Mouse (Mus musculus) kidney, embryonic 14.5 days (tissue): ENCODE data around the gene Ap2a2. TPM values are rescaled to one million over a fixed set of nuclear protein-coding genes. Genes with fewer than 3 reads are reported as not detected.
"Not testable (repeated sequence)": the region's sequence is repeated elsewhere in the genome, so short reads cannot be mapped to it uniquely, and the experiment has no call there.

Source experiments
- ATAC-seq: fragments of 200-750 bp; cut with Nextera tagmentation; 2 replicates; pipeline ENCODE4 v1.8.0; 2017; ENCODE audit warnings: moderate number of reproducible peaks, mild to moderate bottlenecking, moderate TSS enrichment, moderate library complexity; ENCODE audit not compliant: low FRiP score, low TSS enrichment
- H3K27ac ChIP-seq: fragments of 300-500 bp; sonication (generic); 2 replicates; pipeline ENCODE4 v1.5.1; 2014; ENCODE audit warnings: low read depth, mild to moderate bottlenecking, low read length, moderate library complexity, mixed read lengths
- H3K27me3 ChIP-seq: fragments of 300-500 bp; sonication (generic); 2 replicates; pipeline ENCODE4 v1.6.1; 2014; ENCODE audit warnings: mild to moderate bottlenecking, low read length; ENCODE audit not compliant: control insufficient read depth, insufficient read depth
- H3K36me3 ChIP-seq: fragments of 300-500 bp; sonication (generic); 2 replicates; pipeline ENCODE4 v1.6.1; 2014; ENCODE audit warnings: low read length, mixed read lengths; ENCODE audit not compliant: control insufficient read depth, insufficient read depth
- H3K4me1 ChIP-seq: fragments of 300-500 bp; sonication (generic); 2 replicates; pipeline ENCODE4 v1.6.1; 2014; ENCODE audit warnings: low read length, mixed read lengths; ENCODE audit not compliant: control insufficient read depth, insufficient read depth
- H3K4me2 ChIP-seq: fragments of 300-500 bp; sonication (generic); replicated peaks from 2 replicates; pipeline ENCODE4 v1.6.1; 2014; ENCODE audit warnings: low read depth, mild to moderate bottlenecking, low read length
- H3K4me3 ChIP-seq: fragments of 300-500 bp; sonication (generic); 2 replicates; pipeline ENCODE4 v1.5.1; 2014; ENCODE audit warnings: mild to moderate bottlenecking, low read length
- H3K9ac ChIP-seq: fragments of 300-500 bp; sonication (generic); 2 replicates; pipeline ENCODE4 v1.6.1; 2014; ENCODE audit warnings: low read depth, mild to moderate bottlenecking, low read length, moderate library complexity
- H3K9me3 ChIP-seq: fragments of 300-500 bp; sonication (generic); 2 replicates; pipeline ENCODE4 v1.6.1; 2016; ENCODE audit warnings: low read length; ENCODE audit not compliant: control insufficient read depth
- WGBS: fragments of 180-500 bp; shearing (Covaris S2); extraction: QIAGEN DNeasy Blood & Tissue Kit; methylation state at CpG from one replicate; pipeline ENCODE4 v1.1.7; 2014; 5-methylcytosine and 5-hydroxymethylcytosine counted together
- polyA plus RNA-seq: library from polyadenylated mRNA; unstranded; fragments of >200 nt; fragmentation: Nextera tagmentation; extraction: Ambion mirVana; gene quantifications from 2 replicates; pipeline ENCODE4 v1.2.1, GENCODE M21; 2014

Gene Ap2a2
- polyA plus RNA-seq, 1 experiment from 2014 or later = 76.3 TPM

DNA sequence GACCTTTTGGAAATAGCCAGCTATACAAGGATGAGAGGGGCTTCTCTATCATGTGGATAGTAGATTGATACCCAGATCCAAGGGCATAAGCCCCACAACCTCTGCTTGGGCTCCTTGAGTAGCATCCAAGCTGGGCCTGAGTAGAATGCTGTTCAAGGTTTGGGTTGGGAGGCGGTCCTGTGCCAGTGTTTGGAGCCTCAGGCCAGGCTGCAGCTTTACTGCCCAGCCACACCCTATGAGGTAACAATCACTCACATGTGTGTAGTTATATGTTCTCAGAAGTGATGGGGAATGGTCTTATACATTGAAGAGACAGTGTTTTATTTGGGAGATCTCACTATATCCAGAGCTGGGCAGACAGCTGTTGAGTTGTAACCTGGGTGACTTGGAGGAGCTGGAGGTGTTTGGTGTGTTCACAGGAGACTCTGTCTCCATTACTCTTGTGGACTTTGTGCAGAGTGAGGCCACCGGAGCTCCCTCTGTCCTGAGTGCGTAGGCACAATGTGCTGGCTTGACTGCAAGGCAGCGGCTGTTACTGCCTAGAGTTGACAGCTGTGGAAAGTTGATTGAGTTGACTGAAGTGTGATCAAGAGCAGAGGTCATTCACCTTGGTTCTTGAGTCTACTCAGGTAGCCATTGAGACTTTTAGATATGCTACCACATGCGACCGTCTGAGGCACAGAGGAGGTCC, 63.3 kb downstream of the Ap2a2 start:
- H3K9me3 ChIP-seq = no peaks in the 10 kb centered on the region
- H3K27me3 ChIP-seq = no peaks in the 10 kb centered on the region
- WGBS = 93% methylated on average over 6 of the region's 6 CpGs
- no peak overlapping the region for H3K4me2 ChIP-seq
- H3K4me1 ChIP-seq = no peaks in the 10 kb centered on the region
- H3K27ac ChIP-seq = no peak overlapping the region
- H3K9ac ChIP-seq = no peak overlapping the region
- no peak overlapping the region for H3K4me3 ChIP-seq
- peaks cover 90% of the 10 kb centered on the region for H3K36me3 ChIP-seq
- no peak for ATAC-seq

DNA sequence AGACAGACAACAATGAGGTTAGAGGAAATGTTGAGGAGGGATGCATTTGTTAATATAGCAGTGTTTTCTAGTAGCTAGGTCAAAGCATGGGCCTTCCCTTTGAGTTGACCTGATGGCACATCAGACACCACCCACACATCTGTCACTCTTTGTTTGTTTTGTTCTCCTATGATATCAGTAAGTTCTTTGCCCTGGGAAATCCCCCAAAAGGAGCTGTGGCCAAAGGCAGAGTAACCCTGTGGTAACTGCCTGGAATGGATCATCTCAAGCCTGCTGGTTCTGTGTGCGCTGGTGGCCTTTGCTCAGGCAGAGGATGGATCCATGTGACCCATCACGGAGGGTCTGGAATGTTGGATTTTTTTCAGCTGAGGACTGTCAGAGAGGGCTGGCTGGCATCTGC, 66.0 kb downstream of the Ap2a2 start:
- Histone ChIP-seq H3K4me3 (no peak overlapping the region), H3K4me1 (no peaks in the 10 kb centered on the region), H3K27me3 (no peaks in the 10 kb centered on the region), H3K9me3 (no peaks in the 10 kb centered on the region), H3K9ac (no peak overlapping the region), H3K27ac (no peak overlapping the region), H3K36me3 (peaks cover 86% of the 10 kb centered on the region), H3K4me2 (no peak overlapping the region)
- 86% methylated on average over 2 of the region's 2 CpGs for WGBS
- no peak for ATAC-seq

GRCm38 (mm10) chr7:141629241-141629640, 67.3 kb downstream of the Ap2a2 start:
- no peak for ATAC-seq
- peaks cover 89% of the 10 kb centered on the region for H3K36me3 ChIP-seq

DNA sequence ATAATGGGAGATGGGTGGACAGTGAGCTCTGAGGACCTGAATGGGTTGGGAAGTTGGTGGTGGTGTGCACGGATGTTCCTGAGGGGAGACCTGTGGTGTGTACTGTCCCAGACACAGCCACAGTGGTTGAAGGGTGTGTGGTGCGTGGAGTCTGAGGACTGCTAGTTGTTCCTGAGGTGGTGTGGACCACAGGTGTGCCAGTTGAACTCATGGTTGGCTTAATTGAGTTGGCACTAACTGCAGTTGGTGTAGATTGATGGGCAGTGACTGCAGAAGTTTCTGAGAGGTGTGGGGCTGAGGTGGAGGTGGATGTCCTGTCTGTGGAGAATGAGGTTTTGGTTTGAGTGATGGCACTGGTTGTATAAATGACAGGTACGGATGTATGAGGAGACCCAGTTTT, 76.1 kb downstream of the Ap2a2 start:
- H3K4me2 ChIP-seq, H3K4me3 ChIP-seq, H3K9me3 ChIP-seq, H3K4me1 ChIP-seq, H3K27ac ChIP-seq, H3K27me3 ChIP-seq, H3K36me3 ChIP-seq, H3K9ac ChIP-seq: not testable (repeated sequence)
- WGBS = 98% methylated on average over 1 of the region's 3 CpGs
- ATAC-seq = peak; percentile 56

More at GRCm38 (mm10) chr7:141629241-141629640, 67.3 kb downstream of the Ap2a2 start:
- no peak overlapping the region for H3K4me3 ChIP-seq
- 89% methylated on average over 3 of the region's 3 CpGs for WGBS
- no peak overlapping the region for H3K27ac ChIP-seq
- no peak overlapping the region for H3K4me2 ChIP-seq
- H3K9me3 ChIP-seq = no peaks in the 10 kb centered on the region
- no peak overlapping the region for H3K9ac ChIP-seq
- H3K27me3 ChIP-seq = no peaks in the 10 kb centered on the region
- no peaks in the 10 kb centered on the region for H3K4me1 ChIP-seq

DNA sequence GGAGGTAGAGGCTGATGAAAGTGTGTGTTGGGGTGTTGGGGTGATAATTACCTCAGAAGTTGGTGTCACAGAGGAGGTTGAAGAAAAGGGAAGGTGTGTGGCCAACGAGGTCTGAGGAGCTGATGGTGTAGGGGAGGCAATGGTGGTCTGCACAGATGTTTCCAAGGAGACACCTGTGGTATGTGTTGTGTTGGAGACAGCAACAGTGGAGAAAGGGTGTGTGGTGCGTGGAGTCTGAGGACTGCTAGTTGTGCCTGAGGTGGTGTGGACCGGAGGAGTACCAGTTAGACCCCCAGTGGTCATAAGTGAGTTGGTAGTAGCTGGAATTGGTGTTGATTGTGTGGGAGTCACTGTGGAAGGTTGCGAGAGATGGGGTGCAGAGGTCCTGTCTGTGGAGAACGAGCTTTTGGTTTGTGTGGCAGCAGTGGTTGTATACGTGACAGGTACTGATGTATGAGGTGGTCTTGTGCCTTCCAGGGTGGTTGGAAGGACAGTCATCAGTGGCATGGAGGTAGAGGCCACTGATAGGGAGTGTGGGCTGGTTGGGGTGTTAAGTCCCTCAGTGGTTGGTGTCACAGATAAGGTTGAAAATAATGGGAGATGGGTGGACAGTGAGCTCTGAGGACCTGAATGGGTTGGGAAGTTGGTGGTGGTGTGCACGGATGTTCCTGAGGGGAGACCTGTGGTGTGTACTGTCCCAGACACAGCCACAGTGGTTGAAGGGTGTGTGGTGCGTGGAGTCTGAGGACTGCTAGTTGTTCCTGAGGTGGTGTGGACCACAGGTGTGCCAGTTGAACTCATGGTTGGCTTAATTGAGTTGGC, 76.8 kb downstream of the Ap2a2 start:
- H3K4me2 ChIP-seq, H3K27me3 ChIP-seq, H3K4me1 ChIP-seq, H3K27ac ChIP-seq, H3K9ac ChIP-seq, H3K9me3 ChIP-seq, H3K4me3 ChIP-seq, H3K36me3 ChIP-seq: not testable (repeated sequence)
- ATAC-seq = peak; percentile 68
- WGBS = 92% methylated on average over 5 of the region's 8 CpGs

GRCm38 (mm10) chr7:141639335-141639890, 77.4 kb downstream of the Ap2a2 start:
- H3K27me3 ChIP-seq, H3K4me1 ChIP-seq, H3K4me3 ChIP-seq, H3K27ac ChIP-seq, H3K4me2 ChIP-seq, H3K36me3 ChIP-seq, H3K9ac ChIP-seq, H3K9me3 ChIP-seq: not testable (repeated sequence)
- 83% methylated on average over 5 of the region's 5 CpGs for WGBS
- peak; percentile 62 for ATAC-seq

GRCm38 (mm10) chr7:141642375-141642774, 80.4 kb downstream of the Ap2a2 start:
- H3K36me3 ChIP-seq = no peaks in the 10 kb centered on the region
- WGBS = 88% methylated on average over 1 of the region's 1 CpGs
- H3K9me3 ChIP-seq = no peaks in the 10 kb centered on the region
- H3K27me3 ChIP-seq = no peaks in the 10 kb centered on the region
- H3K4me1 ChIP-seq = 0 out of 2 replicates have a peak, but pooled peaks cover 3% of the 10 kb centered on the region
- no peak overlapping the region for H3K27ac ChIP-seq
- no peak overlapping the region for H3K4me3 ChIP-seq
- no peak overlapping the region for H3K9ac ChIP-seq
- H3K4me2 ChIP-seq = no peak overlapping the region
- no peak for ATAC-seq

DNA sequence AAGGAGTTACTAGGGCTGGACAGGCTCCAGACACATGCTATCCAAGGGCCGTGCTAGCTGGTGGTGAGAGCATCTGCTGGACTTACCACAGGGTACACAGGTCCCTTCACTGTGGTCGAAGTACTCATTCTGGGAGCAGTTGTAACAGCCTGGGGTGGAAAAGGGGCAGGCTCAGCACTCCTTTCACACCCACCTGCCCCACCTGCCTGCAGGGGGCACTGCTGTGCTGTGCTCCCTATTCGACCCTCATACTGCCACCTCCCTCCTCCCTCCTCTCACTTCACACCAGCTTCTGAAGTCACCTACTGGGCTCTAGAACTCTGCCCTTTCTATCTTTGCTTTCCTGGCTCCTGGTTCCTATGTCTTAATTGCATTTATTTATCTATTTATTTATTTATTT, 81.2 kb downstream of the Ap2a2 start:
- Histone ChIP-seq H3K4me1 (0 out of 2 replicates have a peak, but pooled peaks cover 3% of the 10 kb centered on the region), H3K9ac (no peak overlapping the region), H3K4me2 (no peak overlapping the region), H3K4me3 (no peak overlapping the region), H3K27ac (no peak overlapping the region), H3K27me3 (no peaks in the 10 kb centered on the region), H3K36me3 (no peaks in the 10 kb centered on the region), H3K9me3 (no peaks in the 10 kb centered on the region)
- WGBS = 59% methylated on average over 3 of the region's 3 CpGs
- ATAC-seq = no peak

DNA sequence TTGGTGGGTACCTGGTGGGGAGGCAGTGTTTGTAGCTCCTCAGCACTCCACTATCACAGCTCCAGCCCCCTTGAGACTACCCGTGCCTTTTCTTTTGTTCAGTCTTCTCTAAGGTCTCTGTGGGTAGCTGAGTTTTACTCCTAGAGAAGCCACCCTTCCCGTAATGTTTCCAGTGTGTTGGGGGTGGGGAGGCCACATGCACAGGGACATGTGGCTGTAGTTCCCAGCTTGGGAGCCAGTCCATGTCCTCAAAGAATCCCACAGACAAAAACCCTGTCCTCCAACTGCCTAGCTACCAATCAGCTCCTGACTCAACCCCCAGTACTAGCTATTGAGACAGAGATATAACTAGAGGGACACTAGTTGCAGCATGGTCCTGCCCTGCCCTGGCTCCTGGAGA, 85.1 kb downstream of the Ap2a2 start:
- Histone ChIP-seq H3K9me3 (no peaks in the 10 kb centered on the region), H3K27ac (no peak overlapping the region), H3K4me3 (no peak overlapping the region), H3K9ac (no peak overlapping the region), H3K27me3 (no peaks in the 10 kb centered on the region), H3K4me2 (no peak overlapping the region), H3K4me1 (0 out of 2 replicates have a peak, but pooled peaks cover 3% of the 10 kb centered on the region), H3K36me3 (no peaks in the 10 kb centered on the region)
- no peak for ATAC-seq
- WGBS = 86% methylated on average over 2 of the region's 2 CpGs
